Mouse (Mus musculus) cerebellum, adult (tissue): Measurements from ENCODE around the gene Csnk2b.
A peak's percentile ranks its signal among the peaks of the same experiment; 100 is the strongest.

Experiments used
- ATAC-seq: cut with Nextera tagmentation; 2 replicates; pipeline ENCODE4 v1.9.2; 2017; ENCODE audit warnings: mild to moderate bottlenecking, moderate library complexity, mixed read lengths; ENCODE audit not compliant: insufficient number of reproducible peaks, low FRiP score, low TSS enrichment

The Csnk2b gene

GRCm38 (mm10) chr17:35153931-35154330 is 32.1 kb upstream of the Csnk2b start:
- ATAC-seq = no peak

- ATAC-seq = no peak
Observed at GRCm38 (mm10) chr17:35153077-35153476, 31.2 kb upstream of the Csnk2b start.

GRCm38 (mm10) chr17:35152121-35152520 is 30.3 kb upstream of the Csnk2b start:
- no peak for ATAC-seq

- ATAC-seq = no peak
Observed at GRCm38 (mm10) chr17:35147922-35148639, 26.2 kb upstream of the Csnk2b start.

- no peak for ATAC-seq
Observed at GRCm38 (mm10) chr17:35147348-35147747, 25.5 kb upstream of the Csnk2b start.

GRCm38 (mm10) chr17:35146139-35146538 is 24.3 kb upstream of the Csnk2b start:
- ATAC-seq = no peak

GRCm38 (mm10) chr17:35141971-35142370 is 20.1 kb upstream of the Csnk2b start:
- no peak for ATAC-seq

- ATAC-seq = no peak
Observed at GRCm38 (mm10) chr17:35140490-35140996, 18.7 kb upstream of the Csnk2b start.

- no peak for ATAC-seq
Observed at GRCm38 (mm10) chr17:35139269-35139668, 17.4 kb upstream of the Csnk2b start.

- peak; percentile 37; the same call in 1 of the 2 replicates for ATAC-seq
Observed at GRCm38 (mm10) chr17:35135591-35136320, 13.9 kb upstream of the Csnk2b start.

- ATAC-seq = peak; percentile 89
Observed at GRCm38 (mm10) chr17:35134801-35135590, 13.1 kb upstream of the Csnk2b start, which contains the start of gene Bag6. Bag6 (plus strand) TSS chr17:35135178.

GRCm38 (mm10) chr17:35133517-35133916 is 11.7 kb upstream of the Csnk2b start:
- no peak for ATAC-seq

- no peak for ATAC-seq
Observed at GRCm38 (mm10) chr17:35132174-35132560, 10.3 kb upstream of the Csnk2b start.

GRCm38 (mm10) chr17:35131500-35132173 is 9.8 kb upstream of the Csnk2b start, which contains the start of gene Apom:
Apom (minus strand) TSS chr17:35132050.
- no peak for ATAC-seq

- no peak for ATAC-seq
Observed at GRCm38 (mm10) chr17:35131038-35131437, 9.2 kb upstream of the Csnk2b start.

GRCm38 (mm10) chr17:35128996-35129395 is 7.1 kb upstream of the Csnk2b start:
- no peak for ATAC-seq

- no peak for ATAC-seq
Observed at GRCm38 (mm10) chr17:35127017-35127416, 5.2 kb upstream of the Csnk2b start.

- ATAC-seq = no peak; the same call in 1 of the 2 replicates
Observed at GRCm38 (mm10) chr17:35126206-35126611, 4.4 kb upstream of the Csnk2b start, which contains the start of gene D17H6S53E. D17H6S53E (plus strand) TSS chr17:35126373.

GRCm38 (mm10) chr17:35125578-35125977 is 3.7 kb upstream of the Csnk2b start:
- ATAC-seq = no peak

GRCm38 (mm10) chr17:35125081-35125480 is 3.2 kb upstream of the Csnk2b start:
- no peak for ATAC-seq
